Mouse (Mus musculus) adipocyte (in vitro differentiated cells): Measurements from ENCODE around the gene Anks1.
A peak's percentile ranks its signal among the peaks of the same experiment; 100 is the strongest.

Experiments
- DNase-seq: peaks from one replicate; pipeline ENCODE4 v3.0.0-alpha.2; 2016; ENCODE audit warnings: low spot score

Anks1 gene

GRCm38 (mm10) chr17:28021911-28022310 lies 112.8 kb downstream of the Anks1 start:
- DNase-seq: no peak

GRCm38 (mm10) chr17:28022854-28023655 lies 113.9 kb downstream of the Anks1 start:
- no peak for DNase-seq

- DNase-seq: no peak
These were observed 116.4 kb downstream of the Anks1 start for GRCm38 (mm10) chr17:28025541-28025961.

GRCm38 (mm10) chr17:28026111-28026872 lies 117.2 kb downstream of the Anks1 start:
- no peak for DNase-seq

- no peak for DNase-seq
These were observed 118.1 kb downstream of the Anks1 start for GRCm38 (mm10) chr17:28027197-28027596.

GRCm38 (mm10) chr17:28028236-28028635 lies 119.1 kb downstream of the Anks1 start:
- no peak for DNase-seq

GRCm38 (mm10) chr17:28029308-28029707 lies 120.2 kb downstream of the Anks1 start:
- no peak for DNase-seq

GRCm38 (mm10) chr17:28030446-28030845 lies 121.3 kb downstream of the Anks1 start:
- DNase-seq: no peak

GRCm38 (mm10) chr17:28031281-28031941 lies 122.3 kb downstream of the Anks1 start:
- peak; percentile 50 for DNase-seq

GRCm38 (mm10) chr17:28032219-28032618 lies 123.1 kb downstream of the Anks1 start:
- no peak for DNase-seq

GRCm38 (mm10) chr17:28033046-28033580 lies 124.0 kb downstream of the Anks1 start:
- no peak for DNase-seq

- DNase-seq: no peak
These were observed 125.9 kb downstream of the Anks1 start for GRCm38 (mm10) chr17:28034986-28035385.

GRCm38 (mm10) chr17:28036813-28037756 lies 128.0 kb downstream of the Anks1 start:
- DNase-seq: no peak

GRCm38 (mm10) chr17:28040620-28041019 lies 131.5 kb downstream of the Anks1 start:
- DNase-seq: no peak

- no peak for DNase-seq
These were observed 132.2 kb downstream of the Anks1 start for GRCm38 (mm10) chr17:28041298-28041697.

- no peak for DNase-seq
These were observed 133.2 kb downstream of the Anks1 start for GRCm38 (mm10) chr17:28042299-28042771.

GRCm38 (mm10) chr17:28047017-28047416 lies 137.9 kb downstream of the Anks1 start:
- no peak for DNase-seq

GRCm38 (mm10) chr17:28047520-28047919 lies 138.4 kb downstream of the Anks1 start:
- DNase-seq: no peak

- DNase-seq: peak; percentile 61
These were observed 139.3 kb downstream of the Anks1 start for GRCm38 (mm10) chr17:28048425-28048824.

- DNase-seq: no peak
These were observed 141.1 kb downstream of the Anks1 start for GRCm38 (mm10) chr17:28050210-28050609.

- no peak for DNase-seq
These were observed 143.3 kb downstream of the Anks1 start for GRCm38 (mm10) chr17:28052293-28052863.
